Mouse (Mus musculus) heart, postnatal 0 days (tissue): ENCODE data around the gene Usb1.

ENCODE experiments used
- CTCF ChIP-seq: IDR thresholded peaks from 2 replicates; pipeline ENCODE4 v1.5.1; 2016; ENCODE audit warnings: antibody characterized with exemption, control low read depth, low read depth
- EP300 ChIP-seq: IDR thresholded peaks from 2 replicates; pipeline ENCODE4 v1.6.1; 2016; ENCODE audit warnings: antibody characterized with exemption, low read depth

- TF ChIP-seq CTCF (no peak), EP300 (no peak)
These were observed 30.2 kb downstream of the Usb1 start for GRCm38 (mm10) chr8:95362272-95362671.
